Mouse (Mus musculus): ENCODE measurements around the gene Gm12695.

Gm12695 gene

GRCm38 (mm10) chr4:96785086-96785485, at the start of gene Gm12695:
Gene Gm12695 (minus strand): TSS chr4:96785186.
- DNase-seq (ENCODE audit: low spot score in 2 of 2) = no peak

DNA sequence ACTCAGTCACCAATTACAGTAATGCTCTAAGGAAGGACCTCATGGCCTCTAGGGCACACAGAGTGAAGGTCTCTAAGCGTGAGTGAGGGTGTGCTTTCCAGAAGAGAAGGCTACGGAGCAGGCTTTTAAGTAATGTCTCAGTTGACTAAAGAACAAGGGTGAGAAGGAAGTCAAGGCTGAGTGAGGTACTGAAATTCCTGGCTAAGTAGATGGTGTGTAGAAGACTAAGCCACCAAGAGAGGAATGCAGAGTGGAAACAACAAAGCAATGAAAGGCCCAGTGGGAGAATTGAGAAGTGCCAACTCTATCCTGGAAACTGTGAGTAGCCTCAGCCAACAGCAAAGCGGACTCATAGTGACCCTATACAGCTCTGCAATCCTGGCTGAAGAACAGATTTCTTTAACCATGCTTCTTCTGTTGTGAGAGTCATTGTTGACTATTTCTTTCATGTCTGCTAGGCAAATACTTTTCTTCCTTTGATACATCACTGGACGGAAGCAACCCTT, 40.6 kb upstream of the Gm12695 start:
- DNase-seq (ENCODE audit: low spot score in 2 of 2) = no peak

DNA sequence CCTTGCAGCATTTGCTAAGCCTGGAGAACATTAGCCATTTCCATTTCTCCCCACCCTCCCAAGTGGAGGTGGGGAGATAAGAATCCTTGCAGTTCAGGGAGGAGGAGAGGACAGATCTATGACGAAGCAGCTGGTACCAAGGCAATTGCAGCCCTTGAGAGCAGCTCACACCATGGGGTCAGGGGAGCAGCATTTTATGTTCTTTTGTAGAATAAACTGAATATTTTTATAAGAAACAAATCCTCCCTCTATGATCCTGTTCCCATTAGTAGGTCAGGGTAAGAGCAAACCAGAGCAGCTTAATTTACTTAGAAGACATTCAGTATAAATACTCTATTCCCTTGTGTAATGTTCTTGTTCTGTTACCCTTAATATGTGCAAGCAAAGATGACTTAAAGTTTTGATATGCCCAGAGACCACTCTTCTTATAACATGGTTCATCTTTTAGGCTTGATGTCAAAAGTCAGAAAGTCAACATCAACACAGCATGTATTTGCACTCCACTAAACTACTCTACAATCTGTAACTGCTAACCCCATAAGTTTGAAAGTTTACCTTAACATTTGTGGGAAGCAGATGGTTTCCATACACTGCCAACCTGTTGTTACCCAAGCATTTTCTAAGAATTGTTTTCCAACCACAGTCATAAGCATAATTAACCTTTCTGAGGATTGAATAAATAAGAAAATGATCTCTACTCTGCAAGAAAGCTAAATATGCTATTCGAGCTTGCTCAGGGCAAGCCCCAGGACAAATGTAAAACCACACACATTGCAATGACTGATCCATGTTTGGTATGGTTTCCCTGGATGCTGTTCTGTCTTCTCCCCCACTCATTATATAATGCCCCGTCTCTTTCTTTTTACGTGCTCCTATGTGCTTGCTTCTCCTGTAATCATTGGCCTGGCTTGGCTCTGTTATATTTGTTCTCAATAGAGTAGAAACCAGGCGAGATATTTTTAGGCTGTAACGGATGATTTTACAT, 22.1 kb upstream of the Gm12695 start:
- DNase-seq (ENCODE audit: low spot score in 2 of 2) = no peak

GRCm38 (mm10) chr4:96799380-96800157, 14.6 kb upstream of the Gm12695 start:
- DNase-seq (ENCODE audit: low spot score in 2 of 2) = peak in 1 of 2 experiments; percentile 68

DNA sequence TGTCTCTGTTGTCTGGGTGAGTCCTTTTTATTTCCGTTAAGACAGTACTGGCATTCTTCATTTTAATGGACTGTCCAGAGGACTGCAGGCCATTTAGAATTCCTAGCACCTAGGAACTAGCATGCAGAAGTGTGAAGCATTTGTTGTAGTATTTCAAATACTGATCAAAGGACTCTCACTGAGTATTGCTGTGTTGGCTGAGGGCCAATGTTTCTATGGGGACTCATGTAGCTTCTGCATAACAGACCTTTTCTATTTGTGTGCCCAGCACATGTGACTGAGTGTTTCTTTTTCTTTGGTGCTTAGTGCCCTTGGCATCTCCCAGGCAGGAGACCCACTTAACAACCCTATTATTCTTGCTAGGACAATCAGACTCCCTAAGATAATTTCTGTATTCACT, 12.6 kb upstream of the Gm12695 start:
- DNase-seq (ENCODE audit: low spot score in 2 of 2) = peak in 1 of 2 experiments; percentile 25

DNA sequence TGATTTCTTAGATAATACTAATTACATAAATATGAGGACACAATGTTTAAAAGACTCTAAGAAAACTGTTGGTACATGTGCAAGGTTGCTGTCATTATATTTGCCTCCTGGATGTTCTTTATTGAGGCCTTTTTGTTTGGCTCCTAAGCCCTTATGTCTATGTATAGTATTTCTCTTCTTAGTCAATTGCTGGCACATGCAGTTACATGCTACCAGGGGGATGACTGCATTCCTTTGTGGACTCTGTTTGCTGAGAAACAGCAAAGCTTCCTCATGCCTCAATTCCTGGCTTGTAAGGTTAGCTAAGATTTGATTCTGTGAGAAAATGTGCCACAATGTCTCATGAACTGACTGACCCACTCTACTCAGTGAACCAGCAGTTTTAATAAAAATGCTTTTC, 6.3 kb upstream of the Gm12695 start:
- DNase-seq (ENCODE audit: low spot score in 2 of 2) = no peak

GRCm38 (mm10) chr4:96789905-96790304, 4.9 kb upstream of the Gm12695 start:
- no peak for DNase-seq (ENCODE audit: low spot score in 2 of 2)

DNA sequence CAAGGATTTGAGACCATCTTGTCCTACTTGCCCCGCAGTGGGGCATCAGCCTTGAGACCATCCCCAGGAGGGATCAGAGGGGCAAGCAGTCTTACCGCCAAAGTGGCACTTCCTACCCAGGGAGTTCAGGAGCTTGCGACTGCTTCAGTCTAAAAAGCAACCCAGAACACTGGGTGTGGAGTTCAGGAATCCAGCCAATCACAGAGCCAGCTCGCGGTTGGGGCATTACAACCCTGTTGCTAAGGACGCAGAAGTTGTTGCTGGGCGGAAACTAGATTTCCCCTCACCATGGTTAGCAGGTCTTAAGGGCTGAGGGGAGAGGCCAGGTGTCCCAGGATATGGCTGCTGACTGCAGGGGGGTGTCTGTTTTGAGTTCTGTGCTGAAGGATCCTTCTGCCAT, 1.6 kb upstream of the Gm12695 start:
- DNase-seq (ENCODE audit: low spot score in 2 of 2) = no peak

DNA sequence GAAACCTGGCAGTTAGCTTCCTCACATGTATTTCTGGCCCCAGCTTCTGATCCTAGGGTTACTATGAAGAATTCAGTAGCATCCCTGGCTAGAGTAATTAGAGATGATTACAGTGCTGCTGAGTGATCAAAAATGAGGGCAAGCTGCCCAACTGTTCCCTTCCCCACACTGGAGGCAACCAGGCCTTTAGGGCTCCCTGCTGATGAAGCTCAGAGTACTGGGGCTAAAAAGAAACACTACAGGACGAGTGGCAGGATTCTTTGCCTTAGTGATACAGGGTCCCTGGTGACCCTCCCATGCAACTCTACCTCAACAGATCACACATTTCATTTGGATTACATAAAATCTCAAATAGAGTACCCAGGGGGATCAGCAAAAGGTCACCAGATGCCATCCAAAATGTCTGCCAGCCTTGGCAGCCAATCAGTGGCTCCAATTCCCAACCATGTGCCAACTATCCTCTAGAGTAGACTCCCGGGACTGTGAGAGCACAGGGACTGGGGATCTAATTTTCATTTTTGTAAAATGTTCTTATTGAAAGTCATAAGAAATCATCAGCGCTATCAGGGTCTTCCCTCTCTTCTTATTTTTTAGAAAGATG, 11.9 kb downstream of the Gm12695 start:
- DNase-seq (ENCODE audit: low spot score in 2 of 2) = no peak

GRCm38 (mm10) chr4:96766396-96766998, 18.5 kb downstream of the Gm12695 start:
- DNase-seq (ENCODE audit: low spot score in 2 of 2) = peak in 1 of 2 experiments; percentile 38

DNA sequence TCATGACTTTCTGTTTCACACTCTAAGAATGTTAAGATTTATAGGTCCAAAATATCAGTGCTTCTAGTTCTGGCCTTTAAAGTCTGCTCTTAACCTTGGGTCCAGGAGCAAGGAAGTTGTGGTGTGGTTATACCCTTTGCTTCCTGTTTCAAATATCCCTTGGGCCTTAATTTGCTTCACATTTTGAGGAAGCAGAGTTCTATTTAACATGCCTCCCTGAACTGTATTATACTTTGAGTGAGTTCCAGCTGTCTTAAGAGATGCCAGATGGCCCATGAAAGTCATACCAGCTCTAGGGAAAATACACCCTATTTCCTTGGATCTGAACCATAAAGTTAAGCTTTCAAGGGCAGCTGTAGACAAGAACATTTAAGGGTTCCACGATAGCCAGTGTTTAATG, 33.0 kb downstream of the Gm12695 start:
- peak in 1 of 2 experiments; percentile 16 for DNase-seq (ENCODE audit: low spot score in 2 of 2)

- DNase-seq (ENCODE audit: low spot score in 2 of 2) = peak in 1 of 2 experiments; percentile 4
Observed at GRCm38 (mm10) chr4:96740472-96740871, 44.5 kb downstream of the Gm12695 start.

DNA sequence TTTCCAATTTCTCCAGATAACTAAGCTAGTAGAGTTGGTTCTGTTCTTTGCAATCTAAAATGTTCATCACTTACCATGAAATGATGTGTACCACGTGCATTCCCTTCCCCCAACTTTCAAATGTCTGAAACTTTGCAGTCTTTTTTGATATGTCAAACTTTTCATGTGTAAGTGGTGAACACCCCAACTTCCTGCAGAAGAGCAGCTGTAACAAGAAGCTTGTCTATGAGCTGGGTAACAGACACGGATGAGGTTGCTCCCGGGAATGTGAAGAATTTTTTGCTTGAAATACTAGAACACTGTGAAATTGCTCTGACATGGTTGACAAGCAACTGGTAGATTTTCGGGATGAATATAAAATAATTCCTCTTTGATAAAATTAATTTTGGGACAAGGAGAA, 55.7 kb downstream of the Gm12695 start:
- no peak for DNase-seq (ENCODE audit: low spot score in 2 of 2)

GRCm38 (mm10) chr4:96728211-96728610, 56.8 kb downstream of the Gm12695 start:
- no peak for DNase-seq (ENCODE audit: low spot score in 2 of 2)

DNA sequence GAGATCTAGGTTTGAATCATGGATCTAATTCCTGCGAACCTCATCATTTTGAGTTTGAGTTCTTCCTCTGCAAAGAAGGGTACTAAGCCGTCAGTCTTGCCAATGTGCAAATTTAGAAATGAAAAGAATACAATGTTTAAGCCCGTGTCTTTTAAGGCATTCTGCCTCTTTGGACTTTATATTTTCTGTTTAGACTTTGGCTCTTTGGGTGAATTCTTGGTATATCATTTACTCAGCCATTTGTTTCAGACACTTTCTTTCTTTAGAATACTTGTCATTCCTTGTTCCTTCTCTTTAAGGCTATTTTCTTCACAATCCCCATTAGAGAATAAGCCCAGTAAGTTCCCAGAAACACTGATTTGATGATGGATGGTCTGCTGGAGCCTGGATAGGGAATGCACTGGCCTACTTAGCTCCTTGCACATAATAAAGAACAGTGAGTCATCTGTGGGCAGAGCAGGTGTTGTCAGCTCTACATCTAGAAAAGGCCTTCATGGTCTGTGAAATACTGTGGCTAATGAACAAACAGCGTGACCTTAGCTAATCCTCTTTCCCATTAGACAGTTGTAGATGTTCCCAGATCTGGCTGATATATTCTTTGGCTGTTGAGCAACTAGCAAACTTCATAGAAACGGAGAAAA, 59.5 kb downstream of the Gm12695 start:
- peak in 1 of 2 experiments; percentile 4 for DNase-seq (ENCODE audit: low spot score in 2 of 2)

- DNase-seq (ENCODE audit: low spot score in 2 of 2) = no peak
Observed at GRCm38 (mm10) chr4:96722301-96722700, 62.7 kb downstream of the Gm12695 start.

DNA sequence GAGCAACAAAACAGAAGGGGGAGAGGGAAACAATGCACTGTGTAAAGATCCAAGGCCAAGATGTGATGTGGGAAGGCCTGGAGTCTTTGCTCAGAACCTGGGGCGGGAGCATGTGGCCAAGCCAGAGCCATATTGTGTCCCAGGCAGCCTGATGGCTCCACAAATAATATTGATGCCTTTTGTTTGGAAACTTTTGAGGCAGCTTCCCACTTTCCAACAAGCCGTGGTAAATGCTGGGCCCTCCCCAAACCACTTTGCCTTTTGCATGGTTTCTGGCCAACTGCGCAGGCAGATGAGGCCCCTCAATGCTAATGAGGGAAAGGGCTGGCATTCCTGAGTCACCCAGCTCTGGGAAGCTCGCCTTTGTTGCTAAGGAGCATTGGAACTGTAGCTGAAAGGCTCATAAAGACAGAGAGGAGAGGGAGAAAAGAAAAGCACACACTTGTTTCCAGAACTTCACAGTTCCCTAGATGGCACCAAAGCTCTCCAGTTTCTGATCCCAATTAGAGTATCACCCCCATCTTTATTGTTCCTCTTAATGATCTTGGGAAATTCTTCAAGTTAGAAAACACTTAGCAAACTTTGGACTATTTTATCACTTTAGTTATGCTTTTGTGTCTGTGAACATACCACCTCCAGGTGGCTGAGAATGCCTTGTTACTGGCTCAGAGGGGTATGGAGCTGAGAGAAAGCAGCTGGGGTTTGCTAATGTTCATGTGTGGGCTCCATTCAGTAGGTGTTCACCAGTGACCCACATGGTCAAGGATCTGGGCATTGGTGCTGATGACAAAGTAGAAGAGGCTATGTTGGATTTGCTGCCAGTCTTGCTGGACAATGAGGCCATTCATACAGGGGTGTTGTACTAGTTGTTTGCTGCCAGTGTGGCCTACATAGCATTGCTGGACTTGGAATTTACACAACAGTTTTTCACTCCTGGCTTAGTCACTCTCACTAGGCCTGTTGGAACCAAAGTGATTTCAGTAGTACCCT, 65.7 kb downstream of the Gm12695 start:
- DNase-seq (ENCODE audit: low spot score in 2 of 2) = peak; percentile 58 to 67

DNA sequence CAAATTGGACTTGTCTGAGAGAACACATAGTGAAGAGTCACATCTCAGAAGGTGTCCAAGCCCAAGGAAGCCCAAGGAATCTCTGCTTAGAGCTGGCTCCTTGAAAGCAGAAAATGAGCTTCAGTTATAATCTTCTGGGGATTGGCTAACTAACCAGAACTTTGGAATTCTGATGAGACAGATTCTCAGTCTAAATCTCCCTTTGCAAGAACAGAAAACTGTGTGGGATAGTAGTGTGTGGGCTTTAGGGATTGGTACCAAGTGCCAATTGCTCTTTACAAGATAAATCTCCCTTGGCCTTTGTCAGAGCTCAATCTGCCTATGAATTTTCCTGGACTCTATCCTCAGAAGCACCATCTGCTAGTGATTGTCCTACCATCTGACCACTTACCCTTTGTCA, 66.5 kb downstream of the Gm12695 start:
- DNase-seq (ENCODE audit: low spot score in 2 of 2) = no peak

DNA sequence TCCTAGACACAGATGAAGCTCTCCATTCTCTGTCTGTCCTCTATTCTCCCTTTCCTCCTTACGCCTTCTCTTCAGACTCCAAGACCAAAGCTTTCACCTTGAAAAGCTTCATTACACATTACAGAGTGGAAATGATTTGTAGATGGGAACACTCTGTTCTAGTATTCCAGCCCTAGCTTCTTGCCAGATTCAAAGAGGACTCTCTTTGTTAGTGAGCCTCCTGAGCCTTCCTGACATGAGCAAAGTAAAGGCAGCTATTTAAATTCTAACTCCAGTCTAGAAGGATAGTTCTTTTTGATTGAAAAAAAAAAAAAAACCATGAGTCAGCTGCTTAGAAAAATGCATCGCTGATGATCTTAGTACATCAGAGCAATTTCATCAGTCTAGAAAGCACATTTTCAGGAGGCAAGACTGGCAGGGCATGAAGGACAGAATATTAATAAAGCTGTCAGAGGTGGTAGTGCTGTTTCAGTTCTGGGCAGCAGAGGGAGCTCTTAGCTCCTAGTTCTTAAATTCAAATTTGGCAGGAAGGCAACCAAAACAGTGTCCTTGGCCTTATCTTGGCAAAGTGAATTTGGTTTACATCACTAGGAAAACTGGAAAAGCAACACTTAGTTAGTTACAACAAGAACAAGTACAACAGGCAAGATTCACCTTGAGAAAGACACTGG, 79.6 kb downstream of the Gm12695 start:
- peak in 1 of 2 experiments; percentile 81 for DNase-seq (ENCODE audit: low spot score in 2 of 2)
